Mouse (Mus musculus) bone marrow macrophage, adult 2 months (primary cell): ENCODE data around the gene Plekhm1.

Source experiments
- CTCF ChIP-seq: IDR thresholded peaks from 2 replicates; pipeline ENCODE4 v1.5.1; 2012; ENCODE audit warnings: low read depth, mild to moderate bottlenecking, low read length, moderate library complexity
- POLR2A ChIP-seq: IDR thresholded peaks from 2 replicates; pipeline ENCODE4 v1.6.1; 2012; ENCODE audit warnings: mild to moderate bottlenecking, low read depth, low read length, borderline replicate concordance

DNA sequence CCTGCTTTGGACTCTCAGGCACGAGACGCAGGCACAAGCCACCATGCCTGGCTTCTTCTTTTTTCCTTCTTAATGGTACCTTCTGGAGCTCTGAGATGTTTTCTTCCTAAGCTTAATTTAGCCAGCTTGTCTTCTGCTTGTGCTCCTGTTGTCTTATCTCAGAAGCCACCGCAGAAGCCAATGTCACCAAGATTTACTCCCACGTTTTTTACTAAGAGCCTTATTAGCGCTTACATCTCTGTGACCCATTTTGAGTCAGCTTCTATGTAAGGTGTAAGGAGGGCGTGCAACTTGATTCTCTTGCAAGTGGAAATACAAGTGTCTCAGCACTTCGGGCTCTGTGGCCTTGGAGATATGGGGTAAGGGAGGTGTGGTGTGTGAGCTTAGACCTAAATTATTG lies 31.0 kb downstream of the Plekhm1 start:
- no peak for TF ChIP-seq POLR2A
- TF ChIP-seq CTCF = no peak
